Mouse (Mus musculus) megakaryocyte-erythroid progenitor cell, adult 5-6 weeks (primary cell): ENCODE measurements around the gene Ptges3l. TPM values are rescaled to one million over a fixed set of nuclear protein-coding genes. Genes with fewer than 3 reads are reported as not detected.

Source experiments
- total RNA-seq, 2 experiments: library from RNA; stranded (forward) in 1 of 2; stranded (reverse) in 1 of 2; fragments of 200-1000, 215-1000 nt in 1 of 2; fragments of >200 nt in 1 of 2; fragmentation: Nextera tagmentation in 1 of 2; gene quantifications; 2 replicates each; pipeline ENCODE4 v1.2.3; 2014 to 2017

Gene Ptges3l
- total RNA-seq, 2 experiments from 2014 or later, result not detected

Other genes starting within 250 kb of the Ptges3l start
- gene Ccr10, start 249.9 kb downstream of the Ptges3l start, total RNA-seq (2014; fragmentation: Nextera tagmentation), result not detected in 2 replicates
- gene Ccr10, start 249.9 kb downstream of the Ptges3l start, total RNA-seq (2017), result not detected in 2 replicates
- gene Ezh1, start 198.9 kb downstream of the Ptges3l start, total RNA-seq (2014; fragmentation: Nextera tagmentation), result 18.2 and 20.6 TPM in 2 replicates
- gene Ezh1, start 198.9 kb downstream of the Ptges3l start, total RNA-seq (2017), result 13.8 and 20.3 TPM in 2 replicates
- gene Ramp2, start 179.3 kb downstream of the Ptges3l start, total RNA-seq (2014; fragmentation: Nextera tagmentation), result not detected in 2 replicates
- not detected in 2 replicates for gene Ramp2, start 179.3 kb downstream of the Ptges3l start, total RNA-seq (2017)
- 112 and 137 TPM in 2 replicates for gene Vps25, start 171.6 kb downstream of the Ptges3l start, total RNA-seq (2014; fragmentation: Nextera tagmentation)
- 44.7 and 71.5 TPM in 2 replicates for gene Vps25, start 171.6 kb downstream of the Ptges3l start, total RNA-seq (2017)
- gene Wnk4, start 164.8 kb downstream of the Ptges3l start, total RNA-seq (2014; fragmentation: Nextera tagmentation), result 0.25 and 1.4 TPM in 2 replicates
- 0.05 and 0.30 TPM in 2 replicates for gene Wnk4, start 164.8 kb downstream of the Ptges3l start, total RNA-seq (2017)
- gene Cntd1, start 146.3 kb downstream of the Ptges3l start, total RNA-seq (2014; fragmentation: Nextera tagmentation), result 2.3 and 3.7 TPM in 2 replicates
- gene Cntd1, start 146.3 kb downstream of the Ptges3l start, total RNA-seq (2017), result 2.1 and 4.2 TPM in 2 replicates
- gene Coa3, start 146.2 kb downstream of the Ptges3l start, total RNA-seq (2014; fragmentation: Nextera tagmentation), result 67.5 and 86.7 TPM in 2 replicates
- gene Coa3, start 146.2 kb downstream of the Ptges3l start, total RNA-seq (2017), result 28.4 and 40.6 TPM in 2 replicates
- gene Becn1, start 123.0 kb downstream of the Ptges3l start, total RNA-seq (2014; fragmentation: Nextera tagmentation), result 86.7 and 98.7 TPM in 2 replicates
- 160 and 162 TPM in 2 replicates for gene Becn1, start 123.0 kb downstream of the Ptges3l start, total RNA-seq (2017)
- gene Psme3, start 109.1 kb downstream of the Ptges3l start, total RNA-seq (2014; fragmentation: Nextera tagmentation), result 239 and 277 TPM in 2 replicates
- 176 and 226 TPM in 2 replicates for gene Psme3, start 109.1 kb downstream of the Ptges3l start, total RNA-seq (2017)
- gene Aoc2, start 100.3 kb downstream of the Ptges3l start, total RNA-seq (2014; fragmentation: Nextera tagmentation), result 7.6 and 11.5 TPM in 2 replicates
- gene Aoc2, start 100.3 kb downstream of the Ptges3l start, total RNA-seq (2017), result 1.9 and 2.9 TPM in 2 replicates
- not detected in 2 replicates for gene Aoc3, start 94.7 kb downstream of the Ptges3l start, total RNA-seq (2014; fragmentation: Nextera tagmentation)
- 0.69 TPM in 1 of 2 replicates, not detected in the other for gene Aoc3, start 94.7 kb downstream of the Ptges3l start, total RNA-seq (2017)
- not detected in 2 replicates for gene G6pc, start 57.8 kb downstream of the Ptges3l start, total RNA-seq (2014; fragmentation: Nextera tagmentation)
- not detected in 2 replicates for gene G6pc, start 57.8 kb downstream of the Ptges3l start, total RNA-seq (2017)
- 74.9 and 108 TPM in 2 replicates for gene Aarsd1, start 7.7 kb downstream of the Ptges3l start, total RNA-seq (2014; fragmentation: Nextera tagmentation)
- 81.8 and 87.7 TPM in 2 replicates for gene Aarsd1, start 7.7 kb downstream of the Ptges3l start, total RNA-seq (2017)
- 4.9 and 7.1 TPM in 2 replicates for gene Gm27029, start 537 bp downstream of the Ptges3l start, total RNA-seq (2014; fragmentation: Nextera tagmentation)
- 0.61 TPM in 1 of 2 replicates, not detected in the other for gene Gm27029, start 537 bp downstream of the Ptges3l start, total RNA-seq (2017)
- gene Rundc1, start 248 bp downstream of the Ptges3l start, total RNA-seq (2014; fragmentation: Nextera tagmentation), result 5.1 and 6.5 TPM in 2 replicates
- 1.5 and 6.2 TPM in 2 replicates for gene Rundc1, start 248 bp downstream of the Ptges3l start, total RNA-seq (2017)
- 1,243 and 1,644 TPM in 2 replicates for gene Rpl27, start 17.0 kb upstream of the Ptges3l start, total RNA-seq (2014; fragmentation: Nextera tagmentation)
- 3,990 and 4,375 TPM in 2 replicates for gene Rpl27, start 17.0 kb upstream of the Ptges3l start, total RNA-seq (2017)
- gene Ifi35, start 23.1 kb upstream of the Ptges3l start, total RNA-seq (2014; fragmentation: Nextera tagmentation), result 35.5 and 44.1 TPM in 2 replicates
- gene Ifi35, start 23.1 kb upstream of the Ptges3l start, total RNA-seq (2017), result 31.7 and 33.5 TPM in 2 replicates
- gene Rnd2, start 39.7 kb upstream of the Ptges3l start, total RNA-seq (2014; fragmentation: Nextera tagmentation), result 1.6 and 7.2 TPM in 2 replicates
- 3.5 and 3.8 TPM in 2 replicates for gene Rnd2, start 39.7 kb upstream of the Ptges3l start, total RNA-seq (2017)
- gene Vat1, start 40.9 kb upstream of the Ptges3l start, total RNA-seq (2014; fragmentation: Nextera tagmentation), result 6.5 and 7.4 TPM in 2 replicates
- 3.3 and 5.4 TPM in 2 replicates for gene Vat1, start 40.9 kb upstream of the Ptges3l start, total RNA-seq (2017)
- 37.5 and 45.4 TPM in 2 replicates for gene Brca1, start 126.6 kb upstream of the Ptges3l start, total RNA-seq (2014; fragmentation: Nextera tagmentation)
- 38.5 and 49.6 TPM in 2 replicates for gene Brca1, start 126.6 kb upstream of the Ptges3l start, total RNA-seq (2017)
- gene Nbr1, start 126.8 kb upstream of the Ptges3l start, total RNA-seq (2014; fragmentation: Nextera tagmentation), result 50.1 and 74.2 TPM in 2 replicates
- gene Nbr1, start 126.8 kb upstream of the Ptges3l start, total RNA-seq (2017), result 43.3 and 45.3 TPM in 2 replicates
- 0.85 and 1.7 TPM in 2 replicates for gene Tmem106a, start 156.9 kb upstream of the Ptges3l start, total RNA-seq (2014; fragmentation: Nextera tagmentation)
- 0.80 TPM in 1 of 2 replicates, not detected in the other for gene Tmem106a, start 156.9 kb upstream of the Ptges3l start, total RNA-seq (2017)
- not detected in 2 replicates for gene Gm11634, start 173.9 kb upstream of the Ptges3l start, total RNA-seq (2014; fragmentation: Nextera tagmentation)
- not detected in 2 replicates for gene Gm11634, start 173.9 kb upstream of the Ptges3l start, total RNA-seq (2017)
- 13.0 and 21.8 TPM in 2 replicates for gene Rdm1, start 201.9 kb upstream of the Ptges3l start, total RNA-seq (2014; fragmentation: Nextera tagmentation)
- 2.0 and 5.3 TPM in 2 replicates for gene Rdm1, start 201.9 kb upstream of the Ptges3l start, total RNA-seq (2017)
- 0.22 TPM in 1 of 2 replicates, not detected in the other for gene Arl4d, start 240.2 kb upstream of the Ptges3l start, total RNA-seq (2014; fragmentation: Nextera tagmentation)
- gene Arl4d, start 240.2 kb upstream of the Ptges3l start, total RNA-seq (2017), result 5.8 TPM in 1 of 2 replicates, not detected in the other